ENCODE assay signal across 9 mouse cellular contexts in genomic region chr4:82092296-82093230, GRCm38 (mm10).
DNase-seq lines count a peak whose midpoint lies in the region; ATAC-seq lines count a peak whose summit lies in the region.
"Had no signal": no experiment of that assay in that cellular context is flagged by ENCODE, and none has a peak within 500 bp of the region (broad histone marks: within the 10 kb centered on the region; RNA-seq: fewer than 3 reads in every experiment).

No protein-coding gene starts in this region.

- no peak for DNase-seq in forebrain, embryonic 11.5 days (ENCODE audit: low spot score)
- peak; percentile 9 to 18 for DNase-seq in layer of hippocampus, adult 8-10 months (ENCODE audit: low spot score in 2 of 2)
- no peak for DNase-seq in layer of hippocampus, adult 11-12 months (ENCODE audit: low spot score)
- DNase-seq in heart, postnatal 10 days: peak; percentile 24 to 34
- DNase-seq in right cerebral cortex, postnatal 10 days (ENCODE audit: low spot score in 2 of 2): peak; percentile 35 to 48
- DNase-seq in thymus, postnatal 36 days: no peak
- no peak for DNase-seq in spleen, postnatal 4 days (ENCODE audit: low spot score in 2 of 2)

- H3K4me3 ChIP-seq in forebrain, embryonic 15.5 days: no peak overlapping the region
- H3K4me3 ChIP-seq in forebrain, embryonic 11.5 days (ENCODE audit: low read depth, low read length): no peak overlapping the region
- H3K4me3 ChIP-seq: stomach, embryonic 15.5 days had no signal

- H3K36me3 ChIP-seq in forebrain, embryonic 15.5 days: no peaks in the 10 kb centered on the region
- H3K36me3 ChIP-seq in forebrain, embryonic 11.5 days (ENCODE audit: control insufficient read depth, insufficient read depth, low read length): no peaks in the 10 kb centered on the region
- H3K36me3 ChIP-seq: stomach, embryonic 15.5 days had no signal

- whole genome bisulfite sequencing in forebrain, embryonic 15.5 days: 75% methylated on average over 5 of the region's 5 CpGs
- WGBS in forebrain, embryonic 11.5 days: 87% methylated on average over 5 of the region's 5 CpGs

- intact Hi-C loops in heart, postnatal 10 days (cut with DNase I): no loop called here

- H3K4me1 ChIP-seq in forebrain, embryonic 15.5 days: 0 out of 2 replicates have a peak, but pooled peaks cover 3% of the 10 kb centered on the region
- no peaks in the 10 kb centered on the region for H3K4me1 ChIP-seq in forebrain, embryonic 11.5 days (replicated peaks; ENCODE audit: control insufficient read depth, insufficient read depth, low read length)
- H3K4me1 ChIP-seq: stomach, embryonic 15.5 days had no signal

- no peak overlapping the region for H3K9ac ChIP-seq in forebrain, embryonic 15.5 days (replicated peaks)
- no peak overlapping the region for H3K9ac ChIP-seq in forebrain, embryonic 11.5 days (ENCODE audit: low read length)
- H3K9ac ChIP-seq: stomach, embryonic 15.5 days had no signal

- no peaks in the 10 kb centered on the region for H3K9me3 ChIP-seq in forebrain, embryonic 15.5 days
- H3K9me3 ChIP-seq in forebrain, embryonic 11.5 days (ENCODE audit: control insufficient read depth, low read length): no peaks in the 10 kb centered on the region
- H3K9me3 ChIP-seq: stomach, embryonic 15.5 days had no signal

- H3K27me3 ChIP-seq in forebrain, embryonic 15.5 days: no peaks in the 10 kb centered on the region
- no peaks in the 10 kb centered on the region for H3K27me3 ChIP-seq in forebrain, embryonic 11.5 days (ENCODE audit: control insufficient read depth, insufficient read depth, low read length)
- H3K27me3 ChIP-seq: stomach, embryonic 15.5 days had no signal

- ATAC-seq in forebrain, embryonic 15.5 days (replicated peaks): no peak
- no peak for ATAC-seq in forebrain, embryonic 11.5 days (replicated peaks; ENCODE audit: low FRiP score)

- peak overlapping the region; percentile 27 for H3K27ac ChIP-seq in forebrain, embryonic 15.5 days (replicated peaks)
- no peak overlapping the region for H3K27ac ChIP-seq in forebrain, embryonic 11.5 days (ENCODE audit: low read depth, low read length)
- H3K27ac ChIP-seq: stomach, embryonic 15.5 days had no signal

- H3K4me2 ChIP-seq in forebrain, embryonic 15.5 days (replicated peaks): no peak overlapping the region
- H3K4me2 ChIP-seq in forebrain, embryonic 11.5 days (ENCODE audit: low read depth, low read length, severe bottlenecking): no peak overlapping the region
- H3K4me2 ChIP-seq: stomach, embryonic 15.5 days had no signal

Comparison
In these comparisons a context has a peak if more than half of its experiments do, and no peak if none do; other contexts are left out.
1. DNase-seq: peak in layer of hippocampus, adult 8-10 months (2 of 2), heart, postnatal 10 days (2 of 2) and right cerebral cortex, postnatal 10 days (2 of 2); none in forebrain, embryonic 11.5 days (single experiment), layer of hippocampus, adult 11-12 months (single experiment), thymus, postnatal 36 days (0 of 2) and spleen, postnatal 4 days (0 of 2).